ENCODE assay signal across 9 mouse cellular contexts in the genomic region with DNA sequence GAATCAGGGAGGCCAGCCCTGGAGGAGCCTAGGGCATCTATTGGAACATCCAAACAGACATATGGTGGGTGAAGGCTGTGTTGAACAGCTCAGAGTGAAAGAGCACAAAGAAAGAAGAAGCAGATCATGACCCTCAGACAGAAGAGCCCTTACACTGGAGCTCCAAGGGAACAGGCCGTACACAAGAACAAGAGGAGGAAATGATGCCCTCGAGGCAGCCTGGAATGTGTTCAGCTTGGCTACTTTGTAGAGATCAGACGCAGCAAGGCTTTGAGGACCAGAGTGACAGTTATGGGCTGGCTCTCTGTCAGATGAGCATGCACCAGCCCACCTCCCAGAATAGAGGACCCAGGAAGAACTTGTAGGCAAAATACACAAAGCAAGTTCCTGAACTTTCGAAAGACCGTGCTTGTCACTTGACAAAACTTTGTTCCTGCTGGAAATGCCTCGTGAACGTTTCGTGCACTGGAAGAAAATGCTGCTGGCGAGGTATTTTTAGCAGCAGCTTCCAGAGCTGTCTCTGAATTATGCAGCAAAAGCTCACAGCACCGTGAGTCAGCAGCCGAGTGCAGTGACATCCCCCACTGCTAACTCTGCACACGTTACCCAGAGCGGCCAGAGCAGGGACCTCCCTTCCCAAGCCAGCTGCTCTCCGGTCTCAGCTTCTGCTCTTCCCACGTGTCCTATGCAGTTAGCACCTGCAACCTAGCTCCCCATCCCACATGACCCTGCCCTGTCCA. TPM values are rescaled to one million over a fixed set of nuclear protein-coding genes. Genes with fewer than 3 reads are reported as not detected.
A peak's percentile ranks its signal among the peaks of the same experiment; 100 is the strongest.
DNase-seq lines count a peak whose midpoint lies in the region; ATAC-seq lines count a peak whose summit lies in the region.
"Had no signal": no experiment of that assay in that cellular context is flagged by ENCODE, and none has a peak within 500 bp of the region (broad histone marks: within the 10 kb centered on the region; RNA-seq: fewer than 3 reads in every experiment).

No protein-coding gene starts in this region.

- H3K4me3 ChIP-seq in midbrain, embryonic 14.5 days (replicated peaks; ENCODE audit: low read depth, low read length) = no peak overlapping the region
- no peak overlapping the region for H3K4me3 ChIP-seq in midbrain, embryonic 10.5 days
- no peak overlapping the region for H3K4me3 ChIP-seq in embryonic facial prominence, embryonic 11.5 days (ENCODE audit: low read depth, low read length)
- H3K4me3 ChIP-seq in heart, embryonic 12.5 days = no peak overlapping the region
- no peak overlapping the region for H3K4me3 ChIP-seq in lung, embryonic 16.5 days (ENCODE audit: low read length)
- H3K4me3 ChIP-seq: neural tube, embryonic 12.5 days had no signal

- H3K9ac ChIP-seq in midbrain, embryonic 14.5 days (replicated peaks; ENCODE audit: low read length) = no peak overlapping the region
- H3K9ac ChIP-seq in embryonic facial prominence, embryonic 11.5 days (replicated peaks; ENCODE audit: low read length) = no peak overlapping the region
- peak overlapping the region; percentile 26; the same call in 1 of the 2 replicates for H3K9ac ChIP-seq in heart, embryonic 12.5 days
- H3K9ac ChIP-seq in lung, embryonic 16.5 days (ENCODE audit: low read length) = no peak overlapping the region
- H3K9ac ChIP-seq: neural tube, embryonic 12.5 days had no signal

- no peaks in the 10 kb centered on the region for H3K9me3 ChIP-seq in midbrain, embryonic 14.5 days (ENCODE audit: control insufficient read depth, low read length)
- no peaks in the 10 kb centered on the region for H3K9me3 ChIP-seq in midbrain, embryonic 10.5 days (replicated peaks)
- no peaks in the 10 kb centered on the region for H3K9me3 ChIP-seq in embryonic facial prominence, embryonic 11.5 days (replicated peaks; ENCODE audit: control insufficient read depth, low read length)
- H3K9me3 ChIP-seq in heart, embryonic 12.5 days (replicated peaks) = no peaks in the 10 kb centered on the region
- no peaks in the 10 kb centered on the region for H3K9me3 ChIP-seq in lung, embryonic 16.5 days (ENCODE audit: control insufficient read depth, low read length)
- H3K9me3 ChIP-seq: neural tube, embryonic 12.5 days had no signal

- no peak for ATAC-seq in midbrain, embryonic 14.5 days (ENCODE audit: low FRiP score, low TSS enrichment)
- ATAC-seq in embryonic facial prominence, embryonic 11.5 days (replicated peaks; ENCODE audit: insufficient number of reproducible peaks, low FRiP score, low TSS enrichment, low read depth) = peak; percentile 59; the same call in 1 of the 2 replicates
- ATAC-seq in heart, embryonic 12.5 days (ENCODE audit: insufficient number of reproducible peaks, low FRiP score) = peak; percentile 67
- peak; percentile 61; the same call in 1 of the 2 replicates for ATAC-seq in lung, embryonic 16.5 days (ENCODE audit: low read depth)
- ATAC-seq in inflammation-experienced regulatory T-cells, adult 6 months = no peak

- WGBS in midbrain, embryonic 14.5 days = 49% methylated on average over 15 of the region's 15 CpGs
- 65% methylated on average over 15 of the region's 15 CpGs for WGBS in midbrain, embryonic 10.5 days
- WGBS in embryonic facial prominence, embryonic 11.5 days = 43% methylated on average over 15 of the region's 15 CpGs
- 8% methylated on average over 15 of the region's 15 CpGs for WGBS in heart, embryonic 12.5 days
- 6% methylated on average over 15 of the region's 15 CpGs for WGBS in lung, embryonic 16.5 days

- no peak overlapping the region for H3K27ac ChIP-seq in midbrain, embryonic 14.5 days (replicated peaks; ENCODE audit: low read depth, low read length)
- H3K27ac ChIP-seq in midbrain, embryonic 10.5 days (replicated peaks) = no peak overlapping the region
- H3K27ac ChIP-seq in embryonic facial prominence, embryonic 11.5 days (replicated peaks; ENCODE audit: low read depth, low read length) = no peak overlapping the region
- peak overlapping the region; percentile 73 for H3K27ac ChIP-seq in heart, embryonic 12.5 days (ENCODE audit: poor library complexity, severe bottlenecking)
- no peak overlapping the region for H3K27ac ChIP-seq in lung, embryonic 16.5 days (ENCODE audit: low read length)
- H3K27ac ChIP-seq: neural tube, embryonic 12.5 days had no signal

- no peaks in the 10 kb centered on the region for H3K36me3 ChIP-seq in midbrain, embryonic 14.5 days (ENCODE audit: control insufficient read depth, insufficient read depth, low read length)
- H3K36me3 ChIP-seq in midbrain, embryonic 10.5 days = no peaks in the 10 kb centered on the region
- H3K36me3 ChIP-seq in embryonic facial prominence, embryonic 11.5 days (replicated peaks; ENCODE audit: control insufficient read depth, insufficient read depth, low read depth, low read length) = no peaks in the 10 kb centered on the region
- no peaks in the 10 kb centered on the region for H3K36me3 ChIP-seq in heart, embryonic 12.5 days
- H3K36me3 ChIP-seq in lung, embryonic 16.5 days (ENCODE audit: control insufficient read depth, insufficient read depth, low read length) = no peaks in the 10 kb centered on the region
- H3K36me3 ChIP-seq: neural tube, embryonic 12.5 days had no signal

- H3K4me1 ChIP-seq in midbrain, embryonic 14.5 days (ENCODE audit: control insufficient read depth, insufficient read depth, low read length) = peaks cover 6% of the 10 kb centered on the region; the same call in 1 of the 2 replicates
- peaks cover 11% of the 10 kb centered on the region; the same call in 1 of the 2 replicates for H3K4me1 ChIP-seq in midbrain, embryonic 10.5 days
- H3K4me1 ChIP-seq in embryonic facial prominence, embryonic 11.5 days (ENCODE audit: control insufficient read depth, insufficient read depth, low read length) = no peaks in the 10 kb centered on the region
- H3K4me1 ChIP-seq in heart, embryonic 12.5 days (replicated peaks) = peaks cover 26% of the 10 kb centered on the region
- H3K4me1 ChIP-seq in lung, embryonic 16.5 days (replicated peaks; ENCODE audit: control insufficient read depth, insufficient read depth, low read length) = peaks cover 11% of the 10 kb centered on the region
- H3K4me1 ChIP-seq: neural tube, embryonic 12.5 days had no signal

- peak; percentile 56 for DNase-seq in midbrain, embryonic 14.5 days
- DNase-seq in midbrain, embryonic 10.5 days (ENCODE audit: low spot score) = no peak
- DNase-seq in embryonic facial prominence, embryonic 11.5 days (ENCODE audit: low spot score) = peak; percentile 26
- DNase-seq in layer of hippocampus, adult 18-20 months (ENCODE audit: low spot score in 2 of 2) = peak; percentile 76 to 84
- DNase-seq in right cerebral cortex, postnatal 4 days = peak; percentile 35

- H3K27me3 ChIP-seq in midbrain, embryonic 14.5 days (ENCODE audit: control insufficient read depth, insufficient read depth, low read length) = no peaks in the 10 kb centered on the region
- no peaks in the 10 kb centered on the region for H3K27me3 ChIP-seq in midbrain, embryonic 10.5 days (ENCODE audit: low read depth, poor library complexity, severe bottlenecking)
- no peaks in the 10 kb centered on the region for H3K27me3 ChIP-seq in embryonic facial prominence, embryonic 11.5 days (ENCODE audit: control insufficient read depth, insufficient read depth, low read length)
- peaks cover 5% of the 10 kb centered on the region; the same call in 1 of the 2 replicates for H3K27me3 ChIP-seq in heart, embryonic 12.5 days (replicated peaks)
- H3K27me3 ChIP-seq in lung, embryonic 16.5 days (ENCODE audit: control insufficient read depth, insufficient read depth, low read depth, low read length) = no peaks in the 10 kb centered on the region
- H3K27me3 ChIP-seq: neural tube, embryonic 12.5 days had no signal

- no peak overlapping the region for H3K4me2 ChIP-seq in midbrain, embryonic 14.5 days (ENCODE audit: low read length)
- H3K4me2 ChIP-seq in embryonic facial prominence, embryonic 11.5 days (ENCODE audit: low read depth, low read length) = no peak overlapping the region
- peak overlapping the region; percentile 56 for H3K4me2 ChIP-seq in heart, embryonic 12.5 days
- peak overlapping the region; percentile 13; the same call in 1 of the 2 replicates for H3K4me2 ChIP-seq in lung, embryonic 16.5 days (ENCODE audit: low read depth, low read length)
- H3K4me2 ChIP-seq: neural tube, embryonic 12.5 days had no signal

RNA-seq across cellular contexts. Expression of a gene that starts 45.9 kb away (rescaled TPM):
- polyA plus RNA-seq in midbrain, embryonic 14.5 days (2014; fragmentation: Nextera tagmentation; extraction: Ambion mirVana) = 2.8 and 3.2 TPM in 2 replicates
- 1.1 and 2.3 TPM in 2 replicates for polyA plus RNA-seq in midbrain, embryonic 10.5 days (2016; fragmentation: Nextera tagmentation; extraction: Ambion mirVana)
- 0.24 and 0.64 TPM in 2 replicates for polyA plus RNA-seq in embryonic facial prominence, embryonic 11.5 days (2014; fragmentation: Nextera tagmentation; extraction: Ambion mirVana)
- 0.28 and 0.37 TPM in 2 replicates for polyA plus RNA-seq in heart, embryonic 12.5 days (2016; fragmentation: Nextera tagmentation; extraction: Ambion mirVana)
- total RNA-seq in layer of hippocampus, adult 18-20 months (2021) = 10 to 100 TPM; 30.8 to 32.0 TPM
- 0.20 and 0.26 TPM in 2 replicates for polyA plus RNA-seq in lung, embryonic 16.5 days (2015; fragmentation: Nextera tagmentation; extraction: Ambion mirVana)
- 1 to 10 TPM; 1.5 to 5.6 (median 4.6) TPM for polyA plus RNA-seq in inflammation-experienced regulatory T-cells, adult 6 months (2017; shearing (Covaris generic))

RNA-seq across cellular contexts. Expression of a gene that starts 46.0 kb away (rescaled TPM):
- 0.09 TPM in 1 of 2 replicates, not detected in the other for polyA plus RNA-seq in midbrain, embryonic 14.5 days (2014; fragmentation: Nextera tagmentation; extraction: Ambion mirVana)
- not detected in 2 replicates for polyA plus RNA-seq in midbrain, embryonic 10.5 days (2016; fragmentation: Nextera tagmentation; extraction: Ambion mirVana)
- polyA plus RNA-seq in embryonic facial prominence, embryonic 11.5 days (2014; fragmentation: Nextera tagmentation; extraction: Ambion mirVana) = not detected in 2 replicates
- 0.08 TPM in 1 of 2 replicates, not detected in the other for polyA plus RNA-seq in heart, embryonic 12.5 days (2016; fragmentation: Nextera tagmentation; extraction: Ambion mirVana)
- under 1 TPM; 0.36 to 0.42 TPM for total RNA-seq in layer of hippocampus, adult 18-20 months (2021)
- polyA plus RNA-seq in lung, embryonic 16.5 days (2015; fragmentation: Nextera tagmentation; extraction: Ambion mirVana) = 0.43 and 0.58 TPM in 2 replicates
- polyA plus RNA-seq in inflammation-experienced regulatory T-cells, adult 6 months (2017; shearing (Covaris generic)) = not detected
- polyA plus RNA-seq: neural tube, embryonic 12.5 days had no signal

RNA-seq across cellular contexts. Expression of a gene that starts 54.9 kb away (rescaled TPM):
- 32.5 and 35.7 TPM in 2 replicates for polyA plus RNA-seq in midbrain, embryonic 14.5 days (2014; fragmentation: Nextera tagmentation; extraction: Ambion mirVana)
- 14.7 and 22.7 TPM in 2 replicates for polyA plus RNA-seq in midbrain, embryonic 10.5 days (2016; fragmentation: Nextera tagmentation; extraction: Ambion mirVana)
- polyA plus RNA-seq in embryonic facial prominence, embryonic 11.5 days (2014; fragmentation: Nextera tagmentation; extraction: Ambion mirVana) = 17.7 and 25.5 TPM in 2 replicates
- 23.8 and 24.5 TPM in 2 replicates for polyA plus RNA-seq in heart, embryonic 12.5 days (2016; fragmentation: Nextera tagmentation; extraction: Ambion mirVana)
- total RNA-seq in layer of hippocampus, adult 18-20 months (2021) = 10 to 100 TPM; 84.6 to 86.5 TPM
- polyA plus RNA-seq in lung, embryonic 16.5 days (2015; fragmentation: Nextera tagmentation; extraction: Ambion mirVana) = 57.4 and 61.1 TPM in 2 replicates
- 100 to 1,000 TPM in 2 of 3 experiments, 10 to 100 TPM in 1; 94.4 to 152 (median 117) TPM for polyA plus RNA-seq in inflammation-experienced regulatory T-cells, adult 6 months (2017; shearing (Covaris generic))

Comparison
In these comparisons a context has a peak if more than half of its experiments do, and no peak if none do; other contexts are left out.
1. ATAC-seq: peak in embryonic facial prominence, embryonic 11.5 days (single experiment), heart, embryonic 12.5 days (single experiment) and lung, embryonic 16.5 days (single experiment); none in midbrain, embryonic 14.5 days (single experiment) and inflammation-experienced regulatory T-cells, adult 6 months (single experiment).
2. H3K4me2 ChIP-seq: peak in heart, embryonic 12.5 days (single experiment) and lung, embryonic 16.5 days (single experiment); none in midbrain, embryonic 14.5 days (single experiment) and embryonic facial prominence, embryonic 11.5 days (single experiment).